Mouse (Mus musculus) MEL (cell line): ENCODE results near the gene Txnrd2.

ENCODE experiments used
- CTCF ChIP-seq, 3 experiments: IDR thresholded peaks in 2 of 3; conservative IDR thresholded peaks in 1 of 3; 2 replicates each; pipeline ENCODE4 v1.5.1; 2011 to 2012; ENCODE audit warnings: low read length in 3 of 3, low read depth in 2 of 3, mild to moderate bottlenecking in 2 of 3, improper control_type of control experiment in 1 of 3, inconsistent platforms in 1 of 3, mixed read lengths in 1 of 3, moderate library complexity in 1 of 3; ENCODE audit not compliant: control insufficient read depth in 1 of 3, insufficient read depth in 1 of 3, poor library complexity in 1 of 3, severe bottlenecking in 1 of 3
- GABPA ChIP-seq: IDR thresholded peaks from 2 replicates; pipeline ENCODE4 v1.6.1; 2012; ENCODE audit warnings: low read depth, mild to moderate bottlenecking, inconsistent platforms, low read length, improper control_type of control experiment, moderate library complexity
- MYC ChIP-seq: IDR thresholded peaks from 2 replicates; pipeline ENCODE4 v1.6.1; 2011; ENCODE audit warnings: low read depth, mild to moderate bottlenecking, low read length, improper control_type of control experiment, moderate library complexity
- POLR2A ChIP-seq, 2 experiments: IDR thresholded peaks; 2 replicates each; pipeline ENCODE4 v1.6.1; 2011 to 2012; ENCODE audit warnings: low read length in 2 of 2, mild to moderate bottlenecking in 2 of 2, control low read depth in 1 of 2, improper control_type of control experiment in 1 of 2, low read depth in 1 of 2, moderate library complexity in 1 of 2; ENCODE audit not compliant: control insufficient read depth in 1 of 2, insufficient read depth in 1 of 2, poor library complexity in 1 of 2
- POLR2AphosphoS5 ChIP-seq: IDR thresholded peaks from 2 replicates; pipeline ENCODE4 v1.6.1; 2012; ENCODE audit warnings: low read depth, borderline replicate concordance, mild to moderate bottlenecking, inconsistent platforms, low read length, moderate library complexity, mixed read lengths
- TCF12 ChIP-seq: IDR thresholded peaks from 2 replicates; pipeline ENCODE4 v1.6.1; 2014; ENCODE audit warnings: low read depth, mild to moderate bottlenecking, inconsistent platforms, low read length, improper control_type of control experiment, moderate library complexity

- TF ChIP-seq POLR2A (IDR thresholded peaks at IDR 0.05; ENCODE audit: control insufficient read depth in 1 of 2, insufficient read depth in 1 of 2, low read depth in 1 of 2, low read length in 2 of 2, poor library complexity in 1 of 2) (no peak), CTCF (IDR thresholded peaks at IDR 0.05 in 2 of 3, conservative IDR thresholded peaks at IDR 0.05 in 1 of 3; ENCODE audit: control insufficient read depth in 1 of 3, insufficient read depth in 1 of 3, low read depth in 2 of 3, low read length in 3 of 3, poor library complexity in 1 of 3, severe bottlenecking in 1 of 3) (no peak), POLR2AphosphoS5 (no peak), TCF12 (no peak), MYC (no peak), GABPA (no peak)
Measured at GRCm38 (mm10) chr16:18381621-18382258, 44.4 kb upstream of the Txnrd2 start.
